Mouse (Mus musculus): Measurements from ENCODE around the gene Mapk12. TPM values are rescaled to one million over a fixed set of nuclear protein-coding genes. Genes with fewer than 3 reads are reported as not detected.

Mapk12 gene
- total RNA-seq, 1 experiment from 2014 or later = 6.9 TPM

- ATAC-seq (ENCODE audit: extremely low read depth, insufficient number of reproducible peaks, low FRiP score, poor library complexity, severe bottlenecking) = no peak
Observed at GRCm38 (mm10) chr15:89110147-89110546, 30.4 kb downstream of the Mapk12 start.

DNA sequence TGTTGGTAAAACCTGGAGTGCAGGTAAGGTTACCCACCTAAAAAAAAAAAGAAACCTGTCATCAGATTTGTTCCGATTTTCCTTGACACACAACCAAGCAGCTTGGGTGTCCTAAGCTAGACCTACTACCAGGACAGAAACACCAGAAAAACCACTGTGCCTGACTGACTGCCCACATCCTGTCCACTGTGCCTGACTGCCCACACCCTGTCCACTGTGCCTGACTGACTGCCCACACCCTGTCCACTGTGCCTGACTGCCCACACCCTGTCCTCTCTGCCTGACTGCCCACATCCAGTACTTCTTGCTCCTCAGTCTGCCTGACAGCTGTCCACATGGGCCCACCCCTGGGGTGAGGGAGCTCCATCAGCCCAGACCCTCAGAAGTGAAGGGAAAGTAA, 33.5 kb downstream of the Mapk12 start:
- ATAC-seq (ENCODE audit: extremely low read depth, insufficient number of reproducible peaks, low FRiP score, poor library complexity, severe bottlenecking) = no peak

- ATAC-seq (ENCODE audit: extremely low read depth, insufficient number of reproducible peaks, low FRiP score, poor library complexity, severe bottlenecking) = no peak
Observed at GRCm38 (mm10) chr15:89106073-89106472, 34.4 kb downstream of the Mapk12 start.

- no peak for ATAC-seq (ENCODE audit: extremely low read depth, insufficient number of reproducible peaks, low FRiP score, poor library complexity, severe bottlenecking)
Observed at GRCm38 (mm10) chr15:89104425-89104824, 36.1 kb downstream of the Mapk12 start.

DNA sequence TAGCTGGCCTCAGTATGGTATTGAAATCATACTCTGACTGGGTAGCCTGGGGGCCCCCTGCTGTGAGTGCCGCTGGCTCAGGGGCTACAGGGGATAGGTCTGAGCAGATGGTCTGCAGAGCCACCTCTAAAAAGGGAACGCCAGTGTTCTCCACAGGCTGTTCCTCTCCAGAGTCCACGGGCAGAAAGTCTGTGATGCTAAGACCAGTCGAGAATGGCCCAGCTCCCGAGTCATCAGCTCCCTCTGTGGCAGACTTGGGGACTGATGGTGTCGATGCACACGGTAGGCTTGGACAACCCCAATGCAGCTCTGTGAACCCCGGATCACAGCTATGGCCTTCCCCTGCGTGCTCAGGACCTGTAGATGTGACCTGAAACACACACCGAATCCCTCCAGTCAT, 36.6 kb downstream of the Mapk12 start:
- no peak for ATAC-seq (ENCODE audit: extremely low read depth, insufficient number of reproducible peaks, low FRiP score, poor library complexity, severe bottlenecking)

- ATAC-seq (ENCODE audit: extremely low read depth, insufficient number of reproducible peaks, low FRiP score, poor library complexity, severe bottlenecking) = no peak
Observed at GRCm38 (mm10) chr15:89102646-89103045, 37.9 kb downstream of the Mapk12 start.

DNA sequence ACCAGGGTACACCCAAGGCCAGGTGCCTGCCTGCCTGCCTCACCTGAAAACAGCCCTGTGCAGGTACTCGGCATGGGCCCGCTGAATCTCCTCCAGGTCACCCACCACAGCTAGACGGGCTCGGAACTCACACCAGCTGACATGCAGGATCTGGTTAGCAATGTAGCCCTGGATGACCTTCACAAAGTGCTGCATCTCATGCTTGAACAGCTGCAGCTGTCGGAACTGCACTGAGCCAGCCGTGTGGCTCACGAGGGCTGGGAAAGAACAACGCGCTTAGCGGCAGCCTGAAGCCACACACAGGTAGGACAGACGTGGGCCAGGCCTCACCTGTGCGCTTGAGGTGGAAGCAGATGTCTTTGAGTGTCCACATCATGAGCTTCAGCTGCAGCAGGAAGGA, 39.7 kb downstream of the Mapk12 start:
- ATAC-seq (ENCODE audit: extremely low read depth, insufficient number of reproducible peaks, low FRiP score, poor library complexity, severe bottlenecking) = no peak

DNA sequence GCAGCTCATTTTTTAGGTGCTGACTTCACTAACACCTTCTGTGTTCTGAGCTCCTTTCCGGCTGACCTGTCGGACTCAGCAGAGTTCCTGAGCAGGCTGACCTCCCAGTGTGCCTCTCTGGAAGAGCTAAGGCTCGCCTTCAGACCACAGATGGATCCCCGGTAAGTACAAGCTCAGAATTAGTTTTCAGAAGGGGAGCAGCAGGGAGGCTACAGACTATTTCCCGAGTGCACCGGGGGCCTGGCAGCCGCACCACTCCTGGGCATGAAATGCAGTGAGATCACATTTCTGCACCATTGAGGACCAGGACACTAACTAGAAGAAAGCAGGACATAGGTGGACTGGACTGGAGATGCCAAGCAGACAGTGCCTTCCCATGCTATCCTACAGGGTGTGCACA, 41.9 kb downstream of the Mapk12 start:
- no peak for ATAC-seq (ENCODE audit: extremely low read depth, insufficient number of reproducible peaks, low FRiP score, poor library complexity, severe bottlenecking)

GRCm38 (mm10) chr15:89097450-89097849, 43.1 kb downstream of the Mapk12 start:
- no peak for ATAC-seq (ENCODE audit: extremely low read depth, insufficient number of reproducible peaks, low FRiP score, poor library complexity, severe bottlenecking)

DNA sequence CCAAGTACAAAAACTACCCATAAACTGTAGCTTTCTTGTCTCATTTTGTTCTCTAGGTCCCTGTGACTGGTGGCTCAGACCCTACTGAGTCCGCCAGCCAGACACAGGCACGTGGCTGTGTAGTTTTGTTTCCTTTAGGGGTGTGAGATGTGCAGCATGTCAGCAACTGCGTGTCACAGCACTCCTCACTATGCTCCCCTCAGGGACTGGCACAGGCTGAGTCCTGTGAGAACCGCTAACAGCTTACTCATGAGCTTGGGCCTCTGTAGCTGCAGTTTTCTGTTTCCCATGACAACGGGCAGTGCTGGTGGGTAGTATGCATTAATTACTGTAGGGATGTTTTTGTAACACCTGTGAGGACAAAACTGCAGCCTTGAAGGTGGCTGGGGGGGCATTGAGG, 48.3 kb downstream of the Mapk12 start:
- no peak for ATAC-seq (ENCODE audit: extremely low read depth, insufficient number of reproducible peaks, low FRiP score, poor library complexity, severe bottlenecking)

DNA sequence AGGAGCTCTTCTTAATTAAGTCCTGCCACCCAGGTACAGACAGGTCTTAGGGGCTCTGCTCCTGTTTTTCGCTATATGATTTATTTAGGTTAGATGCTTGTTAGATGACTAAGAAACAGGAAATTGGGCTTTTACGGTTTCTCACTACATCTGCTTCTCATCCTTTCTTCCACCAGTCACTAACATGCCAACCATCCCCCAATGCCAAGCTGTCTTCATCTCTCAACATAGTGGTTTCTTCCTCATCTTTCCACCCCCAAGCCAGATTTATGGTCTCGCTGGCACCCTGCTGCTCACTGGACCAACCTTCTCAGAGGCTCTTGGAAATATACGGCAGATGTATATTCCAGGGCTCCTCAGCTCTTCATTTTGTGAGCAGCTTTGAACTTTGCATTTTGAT, 49.8 kb downstream of the Mapk12 start:
- no peak for ATAC-seq (ENCODE audit: extremely low read depth, insufficient number of reproducible peaks, low FRiP score, poor library complexity, severe bottlenecking)

- ATAC-seq (ENCODE audit: extremely low read depth, insufficient number of reproducible peaks, low FRiP score, poor library complexity, severe bottlenecking) = no peak
Observed at GRCm38 (mm10) chr15:89089248-89090051, 51.1 kb downstream of the Mapk12 start.

DNA sequence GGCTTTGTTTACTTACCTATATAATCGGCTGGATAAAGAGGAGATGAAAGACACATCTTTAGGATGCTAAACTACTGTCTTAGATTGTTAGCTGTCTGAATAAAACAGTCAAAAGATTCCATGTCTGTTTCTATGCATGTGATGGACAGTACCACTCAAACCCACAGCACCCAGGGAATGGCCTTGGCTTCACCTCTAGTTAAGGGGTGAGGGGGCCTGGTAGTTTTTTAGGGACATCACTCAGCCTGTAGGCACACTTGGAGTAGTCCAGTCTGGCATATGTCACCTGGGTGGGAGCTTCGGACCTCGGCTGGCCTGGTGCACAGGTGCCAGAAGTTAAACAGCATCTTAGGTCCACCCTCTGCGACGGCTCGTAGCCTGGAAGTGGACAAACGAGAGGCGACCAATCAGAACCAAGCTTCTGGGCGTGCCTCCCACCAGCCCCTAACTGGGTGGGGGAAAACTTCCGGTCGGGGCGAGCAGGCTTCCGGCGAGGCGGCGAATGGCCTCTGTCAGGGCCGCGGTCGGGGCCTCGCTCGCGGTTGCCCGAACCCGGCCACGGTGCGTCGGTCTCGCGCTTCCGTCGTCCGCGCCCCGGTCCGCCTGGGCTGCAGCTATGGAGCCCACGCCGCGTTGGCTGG, 51.8 kb downstream of the Mapk12 start, which contains the start of gene Selenoo:
Gene Selenoo, plus strand, starts transcription at position 478 of the 641 bp plus-strand sequence.
- peak; percentile 79 for ATAC-seq (ENCODE audit: extremely low read depth, insufficient number of reproducible peaks, low FRiP score, poor library complexity, severe bottlenecking)

GRCm38 (mm10) chr15:89084826-89085225, 55.7 kb downstream of the Mapk12 start:
- no peak for ATAC-seq (ENCODE audit: extremely low read depth, insufficient number of reproducible peaks, low FRiP score, poor library complexity, severe bottlenecking)

DNA sequence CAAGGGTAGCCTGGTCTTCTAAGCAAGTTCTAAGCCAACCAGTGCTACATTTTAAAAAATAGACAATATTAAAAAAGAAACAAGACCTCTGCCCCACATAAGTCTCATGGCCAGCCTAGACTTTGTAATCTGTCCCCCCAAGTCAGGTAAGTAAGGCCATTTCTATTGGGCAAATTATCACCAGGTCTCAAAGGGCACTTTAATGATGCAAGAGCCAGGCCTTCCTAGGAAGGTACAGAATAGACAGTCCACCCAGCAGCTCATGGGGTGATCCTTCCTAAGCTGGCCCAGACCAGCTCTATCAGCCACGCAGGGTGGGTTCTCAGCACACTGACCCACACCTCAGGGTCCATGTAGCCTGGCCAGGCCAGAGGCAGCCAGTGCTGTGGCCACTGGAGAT, 56.6 kb downstream of the Mapk12 start:
- no peak for ATAC-seq (ENCODE audit: extremely low read depth, insufficient number of reproducible peaks, low FRiP score, poor library complexity, severe bottlenecking)

Other genes with a start within 250 kb of the Mapk12 start
- not detected in 2 replicates for gene Ttll8, start 186.3 kb downstream of the Mapk12 start, total RNA-seq (2017)
- gene Mlc1, start 161.7 kb downstream of the Mapk12 start, total RNA-seq (2017) = not detected in 2 replicates
- gene Mov10l1, start 157.8 kb downstream of the Mapk12 start, total RNA-seq (2017) = not detected in 2 replicates
- not detected in 2 replicates for gene Panx2, start 81.0 kb downstream of the Mapk12 start, total RNA-seq (2017)
- 47.6 and 55.9 TPM in 2 replicates for gene Trabd, start 65.6 kb downstream of the Mapk12 start, total RNA-seq (2017)
- 22.9 and 26.8 TPM in 2 replicates for gene Selenoo, start 51.6 kb downstream of the Mapk12 start, total RNA-seq (2017)
- 47.3 and 49.6 TPM in 2 replicates for gene Tubgcp6, start 17.6 kb downstream of the Mapk12 start, total RNA-seq (2017)
- gene Hdac10, start 12.0 kb downstream of the Mapk12 start, total RNA-seq (2017) = 53.8 and 58.4 TPM in 2 replicates
- gene Mapk11, start 8.9 kb upstream of the Mapk12 start, total RNA-seq (2017) = 47.4 and 48.7 TPM in 2 replicates
- gene Plxnb2, start 40.1 kb upstream of the Mapk12 start, total RNA-seq (2017) = 15.7 and 18.9 TPM in 2 replicates
- 14.3 and 14.5 TPM in 2 replicates for gene Dennd6b, start 55.8 kb upstream of the Mapk12 start, total RNA-seq (2017)
- gene Ppp6r2, start 70.8 kb upstream of the Mapk12 start, total RNA-seq (2017) = 40.1 and 41.9 TPM in 2 replicates
- 116 and 134 TPM in 2 replicates for gene Sbf1, start 174.6 kb upstream of the Mapk12 start, total RNA-seq (2017)
- gene Adm2, start 182.0 kb upstream of the Mapk12 start, total RNA-seq (2017) = not detected in 2 replicates
- gene Miox, start 193.7 kb upstream of the Mapk12 start, total RNA-seq (2017) = not detected in 2 replicates
- 30.7 and 41.3 TPM in 2 replicates for gene Lmf2, start 215.0 kb upstream of the Mapk12 start, total RNA-seq (2017)
- gene Ncaph2, start 215.0 kb upstream of the Mapk12 start, total RNA-seq (2017) = 75.0 and 93.6 TPM in 2 replicates
- gene Sco2, start 233.1 kb upstream of the Mapk12 start, total RNA-seq (2017) = 5.4 and 7.2 TPM in 2 replicates
- 0.23 and 0.86 TPM in 2 replicates for gene Tymp, start 236.3 kb upstream of the Mapk12 start, total RNA-seq (2017)
- not detected in 2 replicates for gene Odf3b, start 238.6 kb upstream of the Mapk12 start, total RNA-seq (2017)
- not detected in 2 replicates for gene Klhdc7b, start 244.2 kb upstream of the Mapk12 start, total RNA-seq (2017)